11 mouse cellular contexts compared by ENCODE assay signal in the genomic region with DNA sequence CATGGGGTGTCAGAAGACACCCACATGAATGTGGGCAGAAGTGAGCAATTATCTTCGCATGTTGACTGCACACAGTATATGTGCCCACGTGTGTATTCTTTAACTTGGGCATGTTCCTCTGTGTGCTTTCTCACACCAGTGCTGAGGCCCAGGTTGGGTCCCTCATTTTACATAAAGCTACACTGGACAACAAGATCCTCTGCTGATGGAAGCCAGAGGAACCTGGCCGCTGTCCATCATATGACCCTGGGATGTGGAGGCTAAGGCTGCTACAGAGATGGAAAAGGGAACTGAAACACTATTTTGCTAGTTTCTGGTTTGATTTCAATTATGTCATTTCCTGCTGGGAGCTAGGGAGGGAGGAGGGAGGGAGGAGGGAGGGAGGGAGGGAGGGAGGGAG.
DNase-seq lines count a peak whose midpoint lies in the region; ATAC-seq and TF ChIP-seq lines count a peak whose summit lies in the region.
"Had no signal": no experiment of that assay in that cellular context is flagged by ENCODE, and none has a peak within 500 bp of the region (broad histone marks: within the 10 kb centered on the region; RNA-seq: fewer than 3 reads in every experiment).

No protein-coding gene starts in this region.

- no peaks in the 10 kb centered on the region for H3K27me3 ChIP-seq in hindbrain, embryonic 10.5 days (ENCODE audit: insufficient read depth, poor library complexity, severe bottlenecking)
- H3K27me3 ChIP-seq in hindbrain, postnatal 0 days (ENCODE audit: insufficient read depth, low read length), result no peaks in the 10 kb centered on the region
- H3K27me3 ChIP-seq in embryonic facial prominence, embryonic 11.5 days (ENCODE audit: control insufficient read depth, insufficient read depth, low read length), result no peaks in the 10 kb centered on the region
- no peaks in the 10 kb centered on the region for H3K27me3 ChIP-seq in limb, embryonic 14.5 days (ENCODE audit: control insufficient read depth, insufficient read depth, low read length)
- no peaks in the 10 kb centered on the region for H3K27me3 ChIP-seq in midbrain, embryonic 15.5 days (replicated peaks)

- TF ChIP-seq POLR2A in limb, embryonic 14.5 days (IDR thresholded peaks at IDR 0.05; ENCODE audit: borderline replicate concordance, extremely low read depth, insufficient read depth, insufficient read length), result no peak

- no peaks in the 10 kb centered on the region for H3K9me3 ChIP-seq in hindbrain, embryonic 10.5 days
- H3K9me3 ChIP-seq in hindbrain, postnatal 0 days (ENCODE audit: low read length), result no peaks in the 10 kb centered on the region
- no peaks in the 10 kb centered on the region for H3K9me3 ChIP-seq in embryonic facial prominence, embryonic 11.5 days (replicated peaks; ENCODE audit: control insufficient read depth, low read length)
- no peaks in the 10 kb centered on the region for H3K9me3 ChIP-seq in limb, embryonic 14.5 days (ENCODE audit: control insufficient read depth, low read length)
- H3K9me3 ChIP-seq in midbrain, embryonic 15.5 days, result no peaks in the 10 kb centered on the region

- peaks cover 91% of the 10 kb centered on the region for H3K4me1 ChIP-seq in hindbrain, embryonic 10.5 days (replicated peaks)
- peaks cover 4% of the 10 kb centered on the region for H3K4me1 ChIP-seq in hindbrain, postnatal 0 days (ENCODE audit: insufficient read depth, low read length)
- peaks cover 43% of the 10 kb centered on the region for H3K4me1 ChIP-seq in embryonic facial prominence, embryonic 11.5 days (ENCODE audit: control insufficient read depth, insufficient read depth, low read length)
- H3K4me1 ChIP-seq in limb, embryonic 14.5 days (ENCODE audit: control insufficient read depth, insufficient read depth, low read length), result peaks cover 70% of the 10 kb centered on the region
- H3K4me1 ChIP-seq in midbrain, embryonic 15.5 days, result peaks cover 28% of the 10 kb centered on the region

- no peak overlapping the region for H3K4me2 ChIP-seq in hindbrain, postnatal 0 days (ENCODE audit: low read depth, low read length)
- no peak overlapping the region for H3K4me2 ChIP-seq in embryonic facial prominence, embryonic 11.5 days (ENCODE audit: low read depth, low read length)
- no peak overlapping the region for H3K4me2 ChIP-seq in limb, embryonic 14.5 days (replicated peaks; ENCODE audit: low read depth, low read length, severe bottlenecking)
- no peak overlapping the region for H3K4me2 ChIP-seq in midbrain, embryonic 15.5 days
- H3K4me2 ChIP-seq: midbrain, embryonic 11.5 days had no signal

- no peak for ATAC-seq in hindbrain, postnatal 0 days
- no peak for ATAC-seq in embryonic facial prominence, embryonic 11.5 days (replicated peaks; ENCODE audit: insufficient number of reproducible peaks, low FRiP score, low TSS enrichment, low read depth)
- no peak for ATAC-seq in limb, embryonic 14.5 days (ENCODE audit: low FRiP score, low read depth)
- ATAC-seq in midbrain, embryonic 15.5 days (replicated peaks), result no peak

- DNase-seq in hindbrain, embryonic 10.5 days (ENCODE audit: low spot score), result no peak
- DNase-seq in hindbrain, postnatal 0 days (ENCODE audit: low spot score), result no peak
- DNase-seq in B cell, adult 2 months, result peak; percentile 67 to 68
- no peak for DNase-seq in embryonic facial prominence, embryonic 11.5 days (ENCODE audit: low spot score)
- DNase-seq in limb, embryonic 14.5 days (ENCODE audit: low spot score), result no peak
- no peak for DNase-seq in left cerebral cortex, adult 11 months (ENCODE audit: low spot score)
- DNase-seq in urinary bladder, adult 18-20 months (ENCODE audit: low spot score in 2 of 2), result no peak
- DNase-seq: cerebellum, adult 8-10 months; right cerebral cortex, adult 18-20 months had no signal

- no peaks in the 10 kb centered on the region for H3K36me3 ChIP-seq in hindbrain, embryonic 10.5 days
- H3K36me3 ChIP-seq in hindbrain, postnatal 0 days (ENCODE audit: insufficient read depth, low read length), result no peaks in the 10 kb centered on the region
- H3K36me3 ChIP-seq in embryonic facial prominence, embryonic 11.5 days (replicated peaks; ENCODE audit: control insufficient read depth, insufficient read depth, low read depth, low read length), result no peaks in the 10 kb centered on the region
- no peaks in the 10 kb centered on the region for H3K36me3 ChIP-seq in limb, embryonic 14.5 days (ENCODE audit: control insufficient read depth, insufficient read depth, low read length)
- H3K36me3 ChIP-seq in midbrain, embryonic 15.5 days (replicated peaks), result no peaks in the 10 kb centered on the region

- no peak for TF ChIP-seq CTCF in hindbrain, postnatal 0 days (IDR thresholded peaks at IDR 0.05; ENCODE audit: low read depth)

- H3K27ac ChIP-seq in hindbrain, embryonic 10.5 days, result peak overlapping the region; percentile 82; the same call in 1 of the 2 replicates
- no peak overlapping the region for H3K27ac ChIP-seq in hindbrain, postnatal 0 days
- 0 out of 2 replicates have a peak overlapping the region, but pooled peaks have one; percentile 21 for H3K27ac ChIP-seq in embryonic facial prominence, embryonic 11.5 days (replicated peaks; ENCODE audit: low read depth, low read length)
- 0 out of 2 replicates have a peak overlapping the region, but pooled peaks have one; percentile 16 for H3K27ac ChIP-seq in limb, embryonic 14.5 days (replicated peaks; ENCODE audit: low read depth, low read length)
- no peak overlapping the region for H3K27ac ChIP-seq in midbrain, embryonic 15.5 days

- 93% methylated on average over 3 of the region's 3 CpGs for WGBS in hindbrain, embryonic 10.5 days
- 90% methylated on average over 3 of the region's 3 CpGs for WGBS in hindbrain, postnatal 0 days
- WGBS in embryonic facial prominence, embryonic 11.5 days, result 90% methylated on average over 3 of the region's 3 CpGs
- 85% methylated on average over 3 of the region's 3 CpGs for WGBS in limb, embryonic 14.5 days
- 97% methylated on average over 3 of the region's 3 CpGs for WGBS in midbrain, embryonic 15.5 days

- no peak overlapping the region for H3K9ac ChIP-seq in hindbrain, postnatal 0 days (replicated peaks; ENCODE audit: low read length)
- H3K9ac ChIP-seq in embryonic facial prominence, embryonic 11.5 days (replicated peaks; ENCODE audit: low read length), result no peak overlapping the region
- H3K9ac ChIP-seq in limb, embryonic 14.5 days (ENCODE audit: low read depth, low read length, severe bottlenecking), result no peak overlapping the region
- no peak overlapping the region for H3K9ac ChIP-seq in midbrain, embryonic 15.5 days

- no peak overlapping the region for H3K4me3 ChIP-seq in hindbrain, embryonic 10.5 days
- H3K4me3 ChIP-seq in hindbrain, postnatal 0 days (ENCODE audit: low read length), result no peak overlapping the region
- no peak overlapping the region for H3K4me3 ChIP-seq in embryonic facial prominence, embryonic 11.5 days (ENCODE audit: low read depth, low read length)
- no peak overlapping the region for H3K4me3 ChIP-seq in limb, embryonic 14.5 days (replicated peaks; ENCODE audit: low read length)
- H3K4me3 ChIP-seq in midbrain, embryonic 15.5 days, result no peak overlapping the region

Comparison
In these comparisons a context has a peak if more than half of its experiments do, and no peak if none do; other contexts are left out.
1. H3K27ac ChIP-seq: peak in hindbrain, embryonic 10.5 days (single experiment), embryonic facial prominence, embryonic 11.5 days (single experiment) and limb, embryonic 14.5 days (single experiment); none in hindbrain, postnatal 0 days (single experiment) and midbrain, embryonic 15.5 days (single experiment).
2. DNase-seq: peak in B cell, adult 2 months (2 of 2); none in hindbrain, embryonic 10.5 days (single experiment), hindbrain, postnatal 0 days (single experiment), embryonic facial prominence, embryonic 11.5 days (single experiment), limb, embryonic 14.5 days (single experiment), left cerebral cortex, adult 11 months (single experiment) and urinary bladder, adult 18-20 months (0 of 2).